Mouse (Mus musculus) MEL (cell line): Measurements from ENCODE around the gene Gucy2e.

ENCODE experiments used
- CTCF ChIP-seq, 3 experiments: IDR thresholded peaks in 2 of 3; conservative IDR thresholded peaks in 1 of 3; 2 replicates each; pipeline ENCODE4 v1.5.1; 2011 to 2012; ENCODE audit warnings: low read length in 3 of 3, low read depth in 2 of 3, mild to moderate bottlenecking in 2 of 3, improper control_type of control experiment in 1 of 3, inconsistent platforms in 1 of 3, mixed read lengths in 1 of 3, moderate library complexity in 1 of 3; ENCODE audit not compliant: control insufficient read depth in 1 of 3, insufficient read depth in 1 of 3, poor library complexity in 1 of 3, severe bottlenecking in 1 of 3
- EP300 ChIP-seq, 2 experiments: IDR thresholded peaks; 2 replicates each; pipeline ENCODE4 v1.6.1; 2011; ENCODE audit warnings: improper control_type of control experiment in 2 of 2, low read length in 2 of 2, low read depth in 1 of 2, mild to moderate bottlenecking in 1 of 2
- GATA1 ChIP-seq: IDR thresholded peaks from 2 replicates; pipeline ENCODE4 v1.6.1; 2011; ENCODE audit warnings: low read depth, low read length, improper control_type of control experiment
- HCFC1 ChIP-seq: IDR thresholded peaks from 2 replicates; pipeline ENCODE4 v1.6.1; 2012; ENCODE audit warnings: low read depth, mild to moderate bottlenecking, inconsistent platforms, low read length, improper control_type of control experiment, moderate library complexity
- KAT2A ChIP-seq: conservative IDR thresholded peaks from 2 replicates; pipeline ENCODE4 v1.6.1; 2012; ENCODE audit warnings: low read depth, low read length, improper control_type of control experiment, inconsistent platforms
- MAFK ChIP-seq: IDR thresholded peaks from 2 replicates; pipeline ENCODE4 v1.6.1; 2011; ENCODE audit warnings: low read depth, mild to moderate bottlenecking, low read length, improper control_type of control experiment, borderline replicate concordance
- MAX ChIP-seq: IDR thresholded peaks from 2 replicates; pipeline ENCODE4 v1.6.1; 2011; ENCODE audit warnings: low read length, improper control_type of control experiment
- MEF2A ChIP-seq: IDR thresholded peaks from 2 replicates; pipeline ENCODE4 v1.6.1; 2014; ENCODE audit warnings: low read depth, mild to moderate bottlenecking, inconsistent platforms, low read length, improper control_type of control experiment; ENCODE audit not compliant: poor library complexity, insufficient replicate concordance, severe bottlenecking; ENCODE audit errors: extremely low read depth
- MYC ChIP-seq: IDR thresholded peaks from 2 replicates; pipeline ENCODE4 v1.6.1; 2011; ENCODE audit warnings: low read depth, mild to moderate bottlenecking, low read length, improper control_type of control experiment, moderate library complexity
- POLR2A ChIP-seq, 2 experiments: IDR thresholded peaks; 2 replicates each; pipeline ENCODE4 v1.6.1; 2011 to 2012; ENCODE audit warnings: low read length in 2 of 2, mild to moderate bottlenecking in 2 of 2, control low read depth in 1 of 2, improper control_type of control experiment in 1 of 2, low read depth in 1 of 2, moderate library complexity in 1 of 2; ENCODE audit not compliant: control insufficient read depth in 1 of 2, insufficient read depth in 1 of 2, poor library complexity in 1 of 2
- ZKSCAN1 ChIP-seq: IDR thresholded peaks from 2 replicates; pipeline ENCODE4 v1.6.1; 2012; ENCODE audit warnings: low read depth, mild to moderate bottlenecking, inconsistent platforms, low read length, improper control_type of control experiment, moderate library complexity
- ZNF384 ChIP-seq: IDR thresholded peaks from 2 replicates; pipeline ENCODE4 v1.6.1; 2012; ENCODE audit warnings: low read depth, mild to moderate bottlenecking, inconsistent platforms, low read length, improper control_type of control experiment

- no peak for TF ChIP-seq KAT2A
- no peak for TF ChIP-seq HCFC1
- TF ChIP-seq ZKSCAN1: no peak
- no peak for TF ChIP-seq CTCF (IDR thresholded peaks at IDR 0.05 in 2 of 3, conservative IDR thresholded peaks at IDR 0.05 in 1 of 3; ENCODE audit: control insufficient read depth in 1 of 3, insufficient read depth in 1 of 3, low read depth in 2 of 3, low read length in 3 of 3, poor library complexity in 1 of 3, severe bottlenecking in 1 of 3)
- no peak for TF ChIP-seq MEF2A
- no peak for TF ChIP-seq POLR2A (IDR thresholded peaks at IDR 0.05; ENCODE audit: control insufficient read depth in 1 of 2, insufficient read depth in 1 of 2, low read depth in 1 of 2, low read length in 2 of 2, poor library complexity in 1 of 2)
- TF ChIP-seq GATA1: no peak
- TF ChIP-seq EP300 (IDR thresholded peaks at IDR 0.05; ENCODE audit: low read depth in 1 of 2, low read length in 2 of 2): no peak
- TF ChIP-seq MAFK: no peak
- no peak for TF ChIP-seq ZNF384
- no peak for TF ChIP-seq MYC
- no peak for TF ChIP-seq MAX
These were observed 58.3 kb downstream of the Gucy2e start for GRCm38 (mm10) chr11:69178525-69178924.
